Mouse (Mus musculus): ENCODE results near the gene Hacl1.

GRCm38 (mm10) chr14:31565478-31566212 lies 75.4 kb downstream of the Hacl1 start:
- no peak for TF ChIP-seq CTCF (IDR thresholded peaks at IDR 0.05; ENCODE audit: low read depth, low read length)
- TF ChIP-seq POLR2A (IDR thresholded peaks at IDR 0.05; ENCODE audit: extremely low read depth, insufficient read depth, low read length), result no peak

Data from liver, adult 2 months (tissue).